Mouse (Mus musculus): ENCODE measurements around the gene Cask. TPM values are rescaled to one million over a fixed set of nuclear protein-coding genes. Genes with fewer than 3 reads are reported as not detected.

The Cask gene
- polyA plus RNA-seq, 1 experiment, result 0.98 TPM

DNA sequence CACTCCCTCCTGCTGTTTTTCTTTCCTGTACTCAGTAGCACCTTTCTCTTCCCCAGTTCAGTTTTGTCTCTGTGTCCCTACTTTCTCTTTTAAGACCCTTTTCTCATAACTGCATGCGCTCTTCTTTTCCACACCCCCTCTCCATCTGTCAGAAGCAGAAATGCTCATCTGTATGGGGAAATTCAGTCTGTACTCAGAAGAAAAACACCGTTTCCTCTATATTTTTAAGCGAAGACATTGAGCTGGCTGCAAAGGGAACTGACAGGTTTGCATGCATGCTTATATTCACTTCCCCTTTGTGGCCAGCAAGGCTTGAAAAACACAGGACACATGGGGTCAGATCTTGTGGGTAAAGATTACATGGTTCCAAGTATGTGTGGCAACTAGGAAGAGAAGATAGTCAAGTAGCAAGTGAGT, 196.2 kb downstream of the Cask start:
- Histone ChIP-seq H3K27ac (ENCODE audit: insufficient read depth, low read length) (peak overlapping the region; percentile 96), H3K36me3 (ENCODE audit: control insufficient read depth, insufficient read depth, low read length) (no peaks in the 10 kb centered on the region), H3K4me3 (ENCODE audit: extremely low read depth, insufficient read depth, insufficient read length) (no peak overlapping the region), H3K4me1 (ENCODE audit: control insufficient read depth, insufficient read depth, insufficient read length) (peaks cover 12% of the 10 kb centered on the region; the same call in 1 of the 2 replicates), H3K27me3 (ENCODE audit: control insufficient read depth, insufficient read depth, low read length) (no peaks in the 10 kb centered on the region)
- TF ChIP-seq CTCF (IDR thresholded peaks at IDR 0.05; ENCODE audit: extremely low read depth, insufficient read depth, insufficient read length, insufficient replicate concordance) (no peak), POLR2A (IDR thresholded peaks at IDR 0.05; ENCODE audit: low read depth, low read length) (no peak; the same call in 1 of the 2 replicates)
- 29% methylated on average over 3 of the region's 3 CpGs for WGBS
- peak; percentile 26 to 54 for DNase-seq (ENCODE audit: low read depth in 1 of 2, low spot score in 2 of 2)

DNA sequence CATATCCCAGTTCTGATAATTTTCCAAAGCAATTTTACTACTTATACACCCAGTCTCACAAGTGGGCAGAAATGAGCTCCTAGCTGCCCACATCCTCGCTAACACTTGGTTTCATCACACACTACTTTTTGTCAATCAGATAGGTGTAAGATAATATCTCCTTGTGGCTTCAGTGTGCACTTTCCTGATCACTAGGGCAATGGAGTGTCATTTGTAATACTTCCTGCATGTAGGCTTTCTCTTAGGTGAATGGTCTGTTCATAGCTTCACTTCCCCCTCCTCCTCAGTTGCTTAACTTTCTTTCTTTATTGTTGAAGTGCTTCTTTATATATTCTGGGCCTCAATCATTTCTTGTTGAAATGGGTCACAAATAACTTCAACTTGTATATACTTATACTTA, 198.9 kb downstream of the Cask start:
- DNase-seq (ENCODE audit: low read depth in 1 of 2, low spot score in 2 of 2), result no peak
- H3K4me3 ChIP-seq (ENCODE audit: extremely low read depth, insufficient read depth, insufficient read length), result no peak overlapping the region
- H3K27me3 ChIP-seq (ENCODE audit: control insufficient read depth, insufficient read depth, low read length), result no peaks in the 10 kb centered on the region
- H3K36me3 ChIP-seq (ENCODE audit: control insufficient read depth, insufficient read depth, low read length), result no peaks in the 10 kb centered on the region
- peak overlapping the region; percentile 18; the same call in 1 of the 2 replicates for H3K27ac ChIP-seq (ENCODE audit: insufficient read depth, low read length)
- TF ChIP-seq POLR2A (IDR thresholded peaks at IDR 0.05; ENCODE audit: low read depth, low read length), result no peak
- no peak for TF ChIP-seq CTCF (IDR thresholded peaks at IDR 0.05; ENCODE audit: extremely low read depth, insufficient read depth, insufficient read length, insufficient replicate concordance)
- peaks cover 11% of the 10 kb centered on the region; the same call in 1 of the 2 replicates for H3K4me1 ChIP-seq (ENCODE audit: control insufficient read depth, insufficient read depth, insufficient read length)
- WGBS, result 57% methylated on average over 1 of the region's 1 CpGs

DNA sequence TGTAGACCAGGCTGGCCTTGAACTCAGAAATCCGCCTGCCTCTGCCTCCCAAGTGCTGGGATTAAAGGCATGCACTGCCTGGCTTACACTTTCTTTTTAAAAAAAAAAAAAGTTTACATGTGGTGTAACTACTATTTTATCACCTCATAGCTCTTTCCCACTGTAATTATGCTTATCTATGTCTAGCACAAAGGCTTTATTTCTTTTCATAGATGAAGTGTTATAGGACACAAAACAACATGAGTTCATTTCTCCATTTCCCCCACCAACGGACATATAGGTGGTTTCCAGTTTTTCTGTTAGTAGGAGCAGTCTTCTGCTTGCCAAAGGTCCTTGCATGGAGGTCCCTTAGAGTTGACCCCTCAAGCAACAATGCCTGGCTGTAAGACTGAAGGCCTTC, 199.3 kb downstream of the Cask start:
- Histone ChIP-seq H3K27ac (ENCODE audit: insufficient read depth, low read length) (peak overlapping the region; percentile 18; the same call in 1 of the 2 replicates), H3K27me3 (ENCODE audit: control insufficient read depth, insufficient read depth, low read length) (no peaks in the 10 kb centered on the region), H3K4me3 (ENCODE audit: extremely low read depth, insufficient read depth, insufficient read length) (no peak overlapping the region), H3K4me1 (ENCODE audit: control insufficient read depth, insufficient read depth, insufficient read length) (peaks cover 11% of the 10 kb centered on the region; the same call in 1 of the 2 replicates), H3K36me3 (ENCODE audit: control insufficient read depth, insufficient read depth, low read length) (no peaks in the 10 kb centered on the region)
- WGBS, result 60% methylated on average over 2 of the region's 2 CpGs
- TF ChIP-seq POLR2A (IDR thresholded peaks at IDR 0.05; ENCODE audit: low read depth, low read length) (no peak), CTCF (IDR thresholded peaks at IDR 0.05; ENCODE audit: extremely low read depth, insufficient read depth, insufficient read length, insufficient replicate concordance) (no peak)
- DNase-seq (ENCODE audit: low read depth in 1 of 2, low spot score in 2 of 2), result no peak

DNA sequence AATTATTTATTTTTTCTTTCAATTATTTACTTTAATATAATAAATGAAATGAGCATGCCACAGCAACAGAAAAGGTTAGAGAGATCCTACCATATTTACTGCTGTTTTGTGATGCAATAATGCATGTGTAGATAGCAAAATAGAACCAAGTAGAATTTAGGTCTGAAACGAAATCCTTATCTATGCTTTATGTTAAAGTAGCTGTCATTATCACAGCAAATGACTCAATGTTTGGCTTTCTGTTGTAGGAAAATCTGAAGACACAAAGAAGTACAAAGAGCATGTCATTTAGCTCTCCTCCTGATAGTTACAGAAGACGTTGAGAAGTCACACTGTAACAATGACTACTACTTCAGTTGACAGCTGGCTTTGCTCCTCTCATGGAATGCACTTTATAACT, 212.3 kb downstream of the Cask start:
- no peaks in the 10 kb centered on the region for H3K27me3 ChIP-seq (ENCODE audit: control insufficient read depth, insufficient read depth, low read length)
- no peak for DNase-seq (ENCODE audit: low read depth in 1 of 2, low spot score in 2 of 2)
- H3K36me3 ChIP-seq (ENCODE audit: control insufficient read depth, insufficient read depth, low read length), result no peaks in the 10 kb centered on the region
- peaks cover 3% of the 10 kb centered on the region; the same call in 1 of the 2 replicates for H3K4me1 ChIP-seq (ENCODE audit: control insufficient read depth, insufficient read depth, insufficient read length)
- TF ChIP-seq POLR2A (IDR thresholded peaks at IDR 0.05; ENCODE audit: low read depth, low read length), result no peak
- no peak for TF ChIP-seq CTCF (IDR thresholded peaks at IDR 0.05; ENCODE audit: extremely low read depth, insufficient read depth, insufficient read length, insufficient replicate concordance)
- H3K27ac ChIP-seq (ENCODE audit: insufficient read depth, low read length), result no peak overlapping the region
- no peak overlapping the region for H3K4me3 ChIP-seq (ENCODE audit: extremely low read depth, insufficient read depth, insufficient read length)
- WGBS, result 74% methylated on average over 2 of the region's 2 CpGs

- TF ChIP-seq CTCF (IDR thresholded peaks at IDR 0.05; ENCODE audit: extremely low read depth, insufficient read depth, insufficient read length, insufficient replicate concordance) (no peak), POLR2A (IDR thresholded peaks at IDR 0.05; ENCODE audit: low read depth, low read length) (no peak)
- Histone ChIP-seq H3K4me3 (ENCODE audit: extremely low read depth, insufficient read depth, insufficient read length) (no peak overlapping the region), H3K27ac (ENCODE audit: insufficient read depth, low read length) (peak overlapping the region; percentile 79), H3K27me3 (ENCODE audit: control insufficient read depth, insufficient read depth, low read length) (no peaks in the 10 kb centered on the region), H3K36me3 (ENCODE audit: control insufficient read depth, insufficient read depth, low read length) (no peaks in the 10 kb centered on the region), H3K4me1 (ENCODE audit: control insufficient read depth, insufficient read depth, insufficient read length) (peaks cover 3% of the 10 kb centered on the region; the same call in 1 of the 2 replicates)
- DNase-seq (ENCODE audit: low read depth in 1 of 2, low spot score in 2 of 2), result no peak
- 47% methylated on average over 1 of the region's 1 CpGs for WGBS
These were observed 214.8 kb downstream of the Cask start for GRCm38 (mm10) chrX:13636398-13636797.

DNA sequence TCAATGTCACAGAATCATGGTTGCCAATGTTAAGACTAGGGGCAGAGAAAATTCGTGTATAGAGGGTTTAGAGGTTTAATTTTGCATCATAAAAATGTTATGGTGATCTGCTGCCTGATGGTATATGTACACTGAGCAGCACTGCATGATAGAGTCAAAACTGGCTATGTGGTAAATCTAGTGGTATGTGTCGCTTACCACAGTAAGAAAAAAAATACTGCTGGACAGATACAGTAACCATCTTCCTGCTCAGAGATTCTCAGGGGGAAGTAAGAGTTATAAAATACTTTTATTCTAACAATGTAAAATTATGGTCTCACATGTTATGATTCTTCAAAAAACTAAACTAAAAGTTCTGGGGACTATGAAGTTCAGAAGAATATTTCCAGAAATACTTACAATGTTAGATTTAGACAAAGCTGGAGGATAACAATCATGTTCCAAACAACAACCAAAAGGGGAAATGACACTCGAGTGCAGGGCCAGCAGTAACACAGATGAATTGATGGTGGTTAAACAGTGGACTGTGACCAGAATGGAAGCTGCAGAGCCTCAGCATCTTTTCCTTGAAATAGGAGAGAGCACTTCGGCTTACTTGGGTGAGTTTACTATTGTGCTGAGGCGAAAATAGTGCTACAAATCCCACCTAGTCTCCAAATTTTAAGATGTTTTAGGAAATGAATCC, 219.4 kb downstream of the Cask start, which contains the start of gene Gpr34:
Gene Gpr34 (plus strand): TSS at position 491 of the 685 bp plus-strand sequence.
- Histone ChIP-seq H3K4me1 (ENCODE audit: control insufficient read depth, insufficient read depth, insufficient read length) (peaks cover 3% of the 10 kb centered on the region; the same call in 1 of the 2 replicates), H3K4me3 (ENCODE audit: extremely low read depth, insufficient read depth, insufficient read length) (no peak within 1 kb of the TSS), H3K27me3 (ENCODE audit: control insufficient read depth, insufficient read depth, low read length) (no peaks in the 10 kb centered on the region), H3K36me3 (ENCODE audit: control insufficient read depth, insufficient read depth, low read length) (no peaks in the 10 kb centered on the region), H3K27ac (ENCODE audit: insufficient read depth, low read length) (peak within 1 kb of the TSS; percentile 57; the same call in 1 of the 2 replicates)
- no peak for TF ChIP-seq CTCF (IDR thresholded peaks at IDR 0.05; ENCODE audit: extremely low read depth, insufficient read depth, insufficient read length, insufficient replicate concordance)
- TF ChIP-seq POLR2A (IDR thresholded peaks at IDR 0.05; ENCODE audit: low read depth, low read length), result no peak
- DNase-seq (ENCODE audit: low read depth in 1 of 2, low spot score in 2 of 2), result no peak
- WGBS, result 28% methylated on average over 5 of the region's 5 CpGs

GRCm38 (mm10) chrX:13622654-13623053, 228.5 kb downstream of the Cask start:
- no peak overlapping the region for H3K4me3 ChIP-seq (ENCODE audit: extremely low read depth, insufficient read depth, insufficient read length)
- H3K27me3 ChIP-seq (ENCODE audit: control insufficient read depth, insufficient read depth, low read length), result no peaks in the 10 kb centered on the region
- H3K36me3 ChIP-seq (ENCODE audit: control insufficient read depth, insufficient read depth, low read length), result no peaks in the 10 kb centered on the region
- 74% methylated on average over 5 of the region's 5 CpGs for WGBS
- DNase-seq (ENCODE audit: low read depth in 1 of 2, low spot score in 2 of 2), result no peak
- H3K4me1 ChIP-seq (ENCODE audit: control insufficient read depth, insufficient read depth, insufficient read length), result 0 out of 2 replicates have a peak, but pooled peaks cover 3% of the 10 kb centered on the region
- no peak overlapping the region; the same call in 1 of the 2 replicates for H3K27ac ChIP-seq (ENCODE audit: insufficient read depth, low read length)
- no peak for TF ChIP-seq CTCF (IDR thresholded peaks at IDR 0.05; ENCODE audit: extremely low read depth, insufficient read depth, insufficient read length, insufficient replicate concordance)
- TF ChIP-seq POLR2A (IDR thresholded peaks at IDR 0.05; ENCODE audit: low read depth, low read length), result no peak

All from spleen, adult 2 months (tissue).